Mouse (Mus musculus): ENCODE results near the gene Tspan3. TPM values are rescaled to one million over a fixed set of nuclear protein-coding genes. Genes with fewer than 3 reads are reported as not detected.
A peak's percentile ranks its signal among the peaks of the same experiment; 100 is the strongest.

The Tspan3 gene
- polyA plus RNA-seq, 1 experiment from 2014 or later: 381 TPM

DNA sequence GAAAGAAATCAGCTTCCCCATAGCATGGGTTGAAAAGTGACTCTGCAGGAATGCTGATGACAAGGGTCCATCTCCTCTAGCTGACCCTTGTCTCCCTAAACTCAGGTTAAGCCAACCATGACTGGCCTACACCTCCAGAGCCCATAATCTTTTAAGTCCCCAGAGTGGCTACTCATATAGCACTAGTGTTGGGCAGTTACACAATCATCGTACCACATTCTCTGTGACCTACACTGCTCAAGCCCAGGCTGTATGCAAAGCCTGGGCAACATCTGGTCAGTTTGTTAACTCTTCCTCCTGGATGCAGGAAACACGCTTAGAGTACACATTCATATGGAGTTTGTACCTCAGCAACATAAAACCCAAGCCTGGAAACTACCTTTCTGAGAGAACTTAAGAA lies 34.9 kb upstream of the Tspan3 start:
- 58% methylated on average over 2 of the region's 2 CpGs for WGBS (ENCODE audit: insufficient replicate concordance)
- Histone ChIP-seq H3K9ac (ENCODE audit: low read depth, low read length) (no peak overlapping the region; the same call in 1 of the 2 replicates), H3K9me3 (replicated peaks; ENCODE audit: control insufficient read depth, low read length) (no peaks in the 10 kb centered on the region), H3K4me2 (no peak overlapping the region), H3K36me3 (ENCODE audit: control insufficient read depth, insufficient read depth, low read length) (no peaks in the 10 kb centered on the region), H3K4me3 (ENCODE audit: low read depth, low read length) (no peak overlapping the region), H3K27ac (ENCODE audit: low read depth, low read length) (no peak overlapping the region), H3K27me3 (ENCODE audit: control insufficient read depth, insufficient read depth, low read length) (no peaks in the 10 kb centered on the region), H3K4me1 (ENCODE audit: control insufficient read depth, insufficient read depth, low read length) (no peaks in the 10 kb centered on the region)
- ATAC-seq (replicated peaks; ENCODE audit: insufficient number of reproducible peaks, low FRiP score, low TSS enrichment): no peak

- H3K27me3 ChIP-seq (ENCODE audit: control insufficient read depth, insufficient read depth, low read length): peaks cover under 1% of the 10 kb centered on the region; the same call in 1 of the 2 replicates
- no peaks in the 10 kb centered on the region for H3K9me3 ChIP-seq (replicated peaks; ENCODE audit: control insufficient read depth, low read length)
- no peak overlapping the region for H3K4me3 ChIP-seq (ENCODE audit: low read depth, low read length)
- H3K27ac ChIP-seq (ENCODE audit: low read depth, low read length): no peak overlapping the region
- no peaks in the 10 kb centered on the region for H3K4me1 ChIP-seq (ENCODE audit: control insufficient read depth, insufficient read depth, low read length)
- no peak overlapping the region for H3K4me2 ChIP-seq
- no peak overlapping the region for H3K9ac ChIP-seq (ENCODE audit: low read depth, low read length)
- H3K36me3 ChIP-seq (ENCODE audit: control insufficient read depth, insufficient read depth, low read length): no peaks in the 10 kb centered on the region
- no peak for ATAC-seq (replicated peaks; ENCODE audit: insufficient number of reproducible peaks, low FRiP score, low TSS enrichment)
- WGBS (ENCODE audit: insufficient replicate concordance): 68% methylated on average over 4 of the region's 4 CpGs
Observed at GRCm38 (mm10) chr9:56196921-56197320, 31.6 kb upstream of the Tspan3 start.

DNA sequence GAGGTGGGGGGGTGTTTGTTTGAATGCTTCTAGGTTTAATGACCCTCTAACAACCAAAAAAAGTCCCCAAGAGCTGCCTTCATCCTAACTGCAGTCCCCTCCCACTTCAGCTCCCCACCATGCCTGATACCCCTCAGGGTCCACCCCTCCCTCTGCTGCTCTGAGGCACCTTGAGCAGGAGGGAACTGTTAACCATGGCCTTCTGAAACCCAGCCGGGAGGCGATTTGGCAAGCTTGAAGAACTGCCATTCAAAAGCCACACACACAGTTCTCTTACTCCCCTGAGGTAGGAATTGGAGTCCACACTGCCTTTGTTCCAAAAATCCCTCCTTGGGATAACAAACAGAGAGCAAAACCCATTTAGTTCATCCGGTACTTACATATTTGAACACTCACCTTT lies 29.9 kb upstream of the Tspan3 start:
- no peak overlapping the region for H3K4me3 ChIP-seq (ENCODE audit: low read depth, low read length)
- 53% methylated on average over 3 of the region's 3 CpGs for WGBS (ENCODE audit: insufficient replicate concordance)
- H3K4me1 ChIP-seq (ENCODE audit: control insufficient read depth, insufficient read depth, low read length): no peaks in the 10 kb centered on the region

DNA sequence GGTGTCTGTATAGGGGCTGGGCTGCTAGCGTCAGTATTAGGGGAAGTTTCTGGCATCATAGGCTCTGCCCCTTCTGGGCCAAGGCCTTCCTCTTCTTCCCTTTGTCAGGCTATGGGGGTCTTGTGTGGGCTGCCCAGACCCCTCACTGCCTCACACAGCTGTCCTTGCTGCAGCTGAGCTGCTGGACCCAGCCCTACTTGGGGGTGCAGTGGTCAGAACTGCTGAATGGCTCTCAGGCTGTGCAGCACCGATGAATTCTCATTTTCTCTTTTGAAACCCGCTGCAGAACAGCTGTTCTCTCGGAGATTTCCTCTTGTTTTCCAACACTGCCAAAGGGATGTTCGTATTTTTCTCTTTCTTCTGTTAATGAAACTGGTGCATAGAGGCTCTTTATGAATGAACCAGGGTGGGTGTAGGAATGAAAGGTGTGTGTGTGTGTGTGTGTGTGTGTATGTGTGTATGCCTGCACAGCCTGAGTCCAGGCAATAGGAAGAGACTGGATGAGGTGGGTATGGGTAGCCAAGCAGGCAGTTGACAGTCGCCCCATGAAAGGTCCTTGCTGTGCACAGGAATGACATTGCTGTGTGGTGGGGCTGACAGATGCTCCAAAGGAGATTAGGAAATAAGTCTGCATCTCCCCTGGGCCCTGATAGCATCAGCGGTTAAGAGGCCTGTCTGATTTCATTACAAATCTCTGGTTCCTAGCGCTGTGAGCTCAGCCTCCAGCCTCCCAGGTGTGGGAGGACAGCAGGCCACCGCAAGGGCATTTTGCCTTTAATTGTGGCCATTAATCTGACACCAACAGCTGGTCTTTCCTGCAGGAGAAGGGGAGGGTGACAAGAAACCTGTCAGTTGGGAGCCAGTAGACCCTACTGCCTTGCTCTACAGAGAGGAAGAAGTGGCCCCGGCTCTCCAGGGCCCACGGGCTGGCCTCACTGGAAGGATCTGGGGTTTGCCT lies 26.5 kb upstream of the Tspan3 start:
- no peak overlapping the region for H3K4me2 ChIP-seq
- peaks cover 3% of the 10 kb centered on the region; the same call in 1 of the 2 replicates for H3K27me3 ChIP-seq (ENCODE audit: control insufficient read depth, insufficient read depth, low read length)
- H3K9me3 ChIP-seq (replicated peaks; ENCODE audit: control insufficient read depth, low read length): no peaks in the 10 kb centered on the region
- no peak overlapping the region for H3K9ac ChIP-seq (ENCODE audit: low read depth, low read length)
- no peaks in the 10 kb centered on the region for H3K36me3 ChIP-seq (ENCODE audit: control insufficient read depth, insufficient read depth, low read length)
- no peak overlapping the region for H3K4me3 ChIP-seq (ENCODE audit: low read depth, low read length)
- H3K27ac ChIP-seq (ENCODE audit: low read depth, low read length): no peak overlapping the region
- H3K4me1 ChIP-seq (ENCODE audit: control insufficient read depth, insufficient read depth, low read length): peaks cover 4% of the 10 kb centered on the region
- no peak for ATAC-seq (replicated peaks; ENCODE audit: insufficient number of reproducible peaks, low FRiP score, low TSS enrichment)
- WGBS (ENCODE audit: insufficient replicate concordance): 55% methylated on average over 11 of the region's 11 CpGs

More for the DNA sequence above, 29.9 kb upstream of the Tspan3 start:
- Histone ChIP-seq H3K9ac (ENCODE audit: low read depth, low read length) (no peak overlapping the region), H3K9me3 (replicated peaks; ENCODE audit: control insufficient read depth, low read length) (no peaks in the 10 kb centered on the region), H3K27ac (ENCODE audit: low read depth, low read length) (no peak overlapping the region), H3K4me2 (no peak overlapping the region), H3K36me3 (ENCODE audit: control insufficient read depth, insufficient read depth, low read length) (no peaks in the 10 kb centered on the region), H3K27me3 (ENCODE audit: control insufficient read depth, insufficient read depth, low read length) (peaks cover 3% of the 10 kb centered on the region; the same call in 1 of the 2 replicates)
- ATAC-seq (replicated peaks; ENCODE audit: insufficient number of reproducible peaks, low FRiP score, low TSS enrichment): no peak

GRCm38 (mm10) chr9:56180118-56180781 lies 15.0 kb upstream of the Tspan3 start:
- H3K4me3 ChIP-seq (ENCODE audit: low read depth, low read length): no peak overlapping the region
- peak overlapping the region; percentile 23; the same call in 1 of the 2 replicates for H3K9ac ChIP-seq (ENCODE audit: low read depth, low read length)
- no peaks in the 10 kb centered on the region for H3K36me3 ChIP-seq (ENCODE audit: control insufficient read depth, insufficient read depth, low read length)
- no peak for ATAC-seq (replicated peaks; ENCODE audit: insufficient number of reproducible peaks, low FRiP score, low TSS enrichment)
- no peaks in the 10 kb centered on the region for H3K27me3 ChIP-seq (ENCODE audit: control insufficient read depth, insufficient read depth, low read length)
- WGBS (ENCODE audit: insufficient replicate concordance): 27% methylated on average over 8 of the region's 8 CpGs
- H3K4me1 ChIP-seq (ENCODE audit: control insufficient read depth, insufficient read depth, low read length): no peaks in the 10 kb centered on the region
- H3K27ac ChIP-seq (ENCODE audit: low read depth, low read length): no peak overlapping the region
- H3K4me2 ChIP-seq: peak overlapping the region; percentile 38
- H3K9me3 ChIP-seq (replicated peaks; ENCODE audit: control insufficient read depth, low read length): no peaks in the 10 kb centered on the region

- H3K4me3 ChIP-seq (ENCODE audit: low read depth, low read length): no peak overlapping the region
- H3K4me1 ChIP-seq (ENCODE audit: control insufficient read depth, insufficient read depth, low read length): no peaks in the 10 kb centered on the region
- peak overlapping the region; percentile 23; the same call in 1 of the 2 replicates for H3K9ac ChIP-seq (ENCODE audit: low read depth, low read length)
- WGBS (ENCODE audit: insufficient replicate concordance): 69% methylated on average over 6 of the region's 6 CpGs
- ATAC-seq (replicated peaks; ENCODE audit: insufficient number of reproducible peaks, low FRiP score, low TSS enrichment): peak; percentile 61; the same call in 1 of the 2 replicates
- no peak overlapping the region for H3K27ac ChIP-seq (ENCODE audit: low read depth, low read length)
- H3K27me3 ChIP-seq (ENCODE audit: control insufficient read depth, insufficient read depth, low read length): no peaks in the 10 kb centered on the region
- H3K36me3 ChIP-seq (ENCODE audit: control insufficient read depth, insufficient read depth, low read length): no peaks in the 10 kb centered on the region
- no peaks in the 10 kb centered on the region for H3K9me3 ChIP-seq (replicated peaks; ENCODE audit: control insufficient read depth, low read length)
- H3K4me2 ChIP-seq: peak overlapping the region; percentile 38
Observed at GRCm38 (mm10) chr9:56179416-56180117, 14.3 kb upstream of the Tspan3 start.

GRCm38 (mm10) chr9:56177354-56177753 lies 12.1 kb upstream of the Tspan3 start:
- Histone ChIP-seq H3K9me3 (replicated peaks; ENCODE audit: control insufficient read depth, low read length) (no peaks in the 10 kb centered on the region), H3K27me3 (ENCODE audit: control insufficient read depth, insufficient read depth, low read length) (no peaks in the 10 kb centered on the region), H3K4me3 (ENCODE audit: low read depth, low read length) (no peak overlapping the region), H3K4me1 (ENCODE audit: control insufficient read depth, insufficient read depth, low read length) (no peaks in the 10 kb centered on the region), H3K9ac (ENCODE audit: low read depth, low read length) (no peak overlapping the region), H3K36me3 (ENCODE audit: control insufficient read depth, insufficient read depth, low read length) (no peaks in the 10 kb centered on the region), H3K27ac (ENCODE audit: low read depth, low read length) (no peak overlapping the region), H3K4me2 (no peak overlapping the region)
- 70% methylated on average over 4 of the region's 4 CpGs for WGBS (ENCODE audit: insufficient replicate concordance)
- ATAC-seq (replicated peaks; ENCODE audit: insufficient number of reproducible peaks, low FRiP score, low TSS enrichment): no peak

DNA sequence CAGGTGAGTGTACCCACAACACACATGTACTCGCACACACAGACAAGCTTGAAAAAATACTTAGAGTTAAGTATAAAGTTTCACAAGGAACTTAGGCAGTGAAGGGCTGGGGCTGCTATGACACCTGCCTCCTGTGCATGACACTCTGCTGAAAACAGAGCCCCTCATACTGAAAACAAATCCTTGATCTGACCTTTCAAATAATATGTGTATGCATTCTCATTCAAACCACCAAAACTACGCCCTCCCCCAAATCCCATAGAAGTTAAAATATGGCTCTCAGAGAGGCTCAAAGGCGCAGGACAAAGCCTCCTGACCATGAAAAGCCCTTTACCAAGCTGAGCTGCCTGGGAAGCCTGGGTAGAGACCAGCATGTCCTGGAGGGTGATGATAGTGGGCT lies 10.0 kb upstream of the Tspan3 start:
- H3K9ac ChIP-seq (ENCODE audit: low read depth, low read length): no peak overlapping the region
- no peak for ATAC-seq (replicated peaks; ENCODE audit: insufficient number of reproducible peaks, low FRiP score, low TSS enrichment)
- no peaks in the 10 kb centered on the region for H3K4me1 ChIP-seq (ENCODE audit: control insufficient read depth, insufficient read depth, low read length)
- no peak overlapping the region for H3K4me3 ChIP-seq (ENCODE audit: low read depth, low read length)
- WGBS (ENCODE audit: insufficient replicate concordance): 80% methylated on average over 3 of the region's 3 CpGs
- H3K4me2 ChIP-seq: no peak overlapping the region
- no peaks in the 10 kb centered on the region for H3K27me3 ChIP-seq (ENCODE audit: control insufficient read depth, insufficient read depth, low read length)
- no peak overlapping the region for H3K27ac ChIP-seq (ENCODE audit: low read depth, low read length)
- no peaks in the 10 kb centered on the region for H3K9me3 ChIP-seq (replicated peaks; ENCODE audit: control insufficient read depth, low read length)
- H3K36me3 ChIP-seq (ENCODE audit: control insufficient read depth, insufficient read depth, low read length): no peaks in the 10 kb centered on the region

Data from heart, embryonic 11.5 days (tissue).